ENCODE assay signal across 9 mouse cellular contexts in the genomic region with DNA sequence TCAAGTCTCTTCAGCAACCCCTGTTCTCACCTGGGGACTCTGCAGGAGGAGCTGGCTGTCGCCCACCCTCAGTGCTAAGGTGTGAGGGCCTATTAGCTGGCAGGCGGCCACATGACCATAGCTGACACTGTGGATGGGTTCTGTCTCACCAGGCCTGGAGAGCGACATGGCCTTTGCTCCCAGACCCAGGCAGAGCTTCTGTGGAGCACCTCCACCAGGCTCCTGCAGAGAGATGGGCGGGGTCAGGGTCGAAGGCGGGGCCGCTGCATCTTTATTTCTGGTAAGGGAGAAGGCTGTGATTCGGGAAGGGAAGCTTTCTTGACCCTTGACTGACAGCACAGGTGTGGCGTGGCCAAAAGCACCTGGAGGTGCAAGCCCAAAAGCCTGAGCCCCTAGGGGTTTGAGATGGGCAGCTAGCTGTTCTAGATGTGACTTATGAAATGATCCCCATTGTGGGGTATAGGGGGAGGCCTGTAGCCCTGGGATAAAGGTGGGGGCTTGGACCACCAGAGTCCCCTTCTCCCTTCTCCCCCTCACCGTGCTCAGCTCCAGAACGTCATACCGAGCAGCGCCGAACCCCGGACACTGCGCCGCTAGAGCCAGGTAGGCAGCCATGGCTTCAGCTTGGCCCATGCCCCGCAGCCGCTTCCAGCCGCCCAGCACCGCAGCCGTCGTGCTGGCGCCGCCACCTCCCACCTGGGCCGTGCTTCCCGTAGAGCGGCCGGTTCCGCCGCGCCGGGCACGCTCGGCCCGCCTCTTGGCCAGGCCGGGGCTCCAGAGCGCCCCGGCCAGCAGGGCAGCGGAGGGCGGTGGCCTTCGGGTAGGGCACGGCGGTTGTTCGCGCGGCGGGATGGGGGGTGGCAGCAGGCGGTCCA. TPM values are rescaled to one million over a fixed set of nuclear protein-coding genes. Genes with fewer than 3 reads are reported as not detected.
DNase-seq lines count a peak whose midpoint lies in the region; ATAC-seq and TF ChIP-seq lines count a peak whose summit lies in the region.
"Had no signal": no experiment of that assay in that cellular context is flagged by ENCODE, and none has a peak within 500 bp of the region (broad histone marks: within the 10 kb centered on the region; RNA-seq: fewer than 3 reads in every experiment).

No protein-coding gene starts in this region.

- H3K4me3 ChIP-seq in heart, adult 2 months = no peak overlapping the region
- peak overlapping the region; percentile 31 for H3K4me3 ChIP-seq in forebrain, embryonic 12.5 days (replicated peaks)
- peak overlapping the region; percentile 35 for H3K4me3 ChIP-seq in kidney, embryonic 16.5 days (ENCODE audit: low read length)
- H3K4me3 ChIP-seq: erythroblast, embryonic 14.5 days had no signal

- H3K27me3 ChIP-seq in heart, adult 2 months (ENCODE audit: control insufficient read depth, insufficient read depth, low read length) = no peaks in the 10 kb centered on the region
- H3K27me3 ChIP-seq in forebrain, embryonic 12.5 days = peaks cover 82% of the 10 kb centered on the region
- peaks cover 17% of the 10 kb centered on the region; the same call in 1 of the 2 replicates for H3K27me3 ChIP-seq in kidney, embryonic 16.5 days (ENCODE audit: insufficient read depth, low read length)

- H3K36me3 ChIP-seq in heart, adult 2 months (ENCODE audit: control insufficient read depth, insufficient read depth, low read length) = peaks cover 10% of the 10 kb centered on the region
- H3K36me3 ChIP-seq in forebrain, embryonic 12.5 days (replicated peaks) = peaks cover 24% of the 10 kb centered on the region
- peaks cover 44% of the 10 kb centered on the region for H3K36me3 ChIP-seq in kidney, embryonic 16.5 days (ENCODE audit: insufficient read depth, low read length)

- no peaks in the 10 kb centered on the region for H3K9me3 ChIP-seq in forebrain, embryonic 12.5 days
- no peaks in the 10 kb centered on the region for H3K9me3 ChIP-seq in kidney, embryonic 16.5 days (ENCODE audit: low read length)

- TF ChIP-seq POLR2A in heart, adult 2 months (IDR thresholded peaks at IDR 0.05; ENCODE audit: insufficient read depth, low read depth, low read length) = no peak

- H3K79me2 ChIP-seq in heart, adult 2 months (replicated peaks; ENCODE audit: control insufficient read depth, insufficient read depth, low read length) = no peaks in the 10 kb centered on the region

- H3K4me1 ChIP-seq in heart, adult 2 months (ENCODE audit: control insufficient read depth, insufficient read depth, low read length) = peaks cover 11% of the 10 kb centered on the region
- peaks cover 17% of the 10 kb centered on the region for H3K4me1 ChIP-seq in forebrain, embryonic 12.5 days
- H3K4me1 ChIP-seq in kidney, embryonic 16.5 days (ENCODE audit: insufficient read depth, low read length) = peaks cover 51% of the 10 kb centered on the region

- intact Hi-C loops in heart, adult 2 months (cut with DNase I) = no loop called here
- intact Hi-C loops in heart, postnatal 10 days (cut with DNase I) = no loop called here

- H3K4me2 ChIP-seq in forebrain, embryonic 12.5 days = peak overlapping the region; percentile 50
- peak overlapping the region; percentile 59 for H3K4me2 ChIP-seq in kidney, embryonic 16.5 days (replicated peaks; ENCODE audit: low read depth, low read length)

- TF ChIP-seq EP300 in heart, adult 2 months (IDR thresholded peaks at IDR 0.05; ENCODE audit: insufficient read depth, low read depth, low read length) = no peak

- TF ChIP-seq CTCF in heart, adult 2 months (IDR thresholded peaks at IDR 0.05) = no peak

- DNase-seq in heart, adult 2 months = peak in 1 of 2 experiments; percentile 18
- no peak for DNase-seq in heart, postnatal 10 days
- peak; percentile 18 for DNase-seq in naive thymus-derived CD4-positive, alpha-beta T cell, adult 2 months (ENCODE audit: low read depth)
- DNase-seq in spleen, postnatal 4 days (ENCODE audit: low spot score in 2 of 2) = no peak
- no peak for DNase-seq in layer of hippocampus, adult 9-10 months (ENCODE audit: low spot score)
- DNase-seq in thymus, adult 18-20 months = no peak

- ATAC-seq in forebrain, embryonic 12.5 days (ENCODE audit: low FRiP score) = no peak
- 0 out of 2 replicates have a peak, but pooled peaks have one; percentile 3 for ATAC-seq in kidney, embryonic 16.5 days (ENCODE audit: low FRiP score, low TSS enrichment)

- WGBS in heart, adult 2 months = 78% methylated on average over 49 of the region's 49 CpGs
- WGBS in forebrain, embryonic 12.5 days = 9% methylated on average over 49 of the region's 49 CpGs
- 31% methylated on average over 48 of the region's 49 CpGs for WGBS in kidney, embryonic 16.5 days

- peak overlapping the region; percentile 79 for H3K27ac ChIP-seq in heart, adult 2 months
- no peak overlapping the region for H3K27ac ChIP-seq in forebrain, embryonic 12.5 days
- no peak overlapping the region for H3K27ac ChIP-seq in kidney, embryonic 16.5 days (ENCODE audit: low read length)

- no peak overlapping the region for H3K9ac ChIP-seq in heart, adult 2 months (ENCODE audit: low read depth, low read length)
- H3K9ac ChIP-seq in forebrain, embryonic 12.5 days = 0 out of 2 replicates have a peak overlapping the region, but pooled peaks have one; percentile 36
- H3K9ac ChIP-seq in kidney, embryonic 16.5 days (replicated peaks; ENCODE audit: low read length) = peak overlapping the region; percentile 48; the same call in 1 of the 2 replicates

RNA-seq across cellular contexts. Expression of gene Cntnap1, which starts 6.6 kb away (rescaled TPM):
- 1 to 10 TPM; 1.3 to 1.5 TPM for total RNA-seq in heart, adult 2 months (2021)
- polyA plus RNA-seq in heart, adult 2 months (2012; rRNA removed) = 3.1 and 4.0 TPM in 2 replicates
- total RNA-seq in heart, postnatal 10 days (2021) = 1 to 10 TPM; 1.8 to 2.1 TPM
- 0.46 and 0.57 TPM in 2 replicates for polyA plus RNA-seq in forebrain, embryonic 12.5 days (2016; fragmentation: Nextera tagmentation; extraction: Ambion mirVana)
- polyA plus RNA-seq in kidney, embryonic 16.5 days (2015; fragmentation: Nextera tagmentation; extraction: Ambion mirVana) = 2.2 TPM in 2 replicates

RNA-seq across cellular contexts. Expression of gene Plekhh3, which starts 7.4 kb away (rescaled TPM):
- 10 to 100 TPM; 14.3 to 28.1 TPM for total RNA-seq in heart, adult 2 months (2021)
- polyA plus RNA-seq in heart, adult 2 months (2012; rRNA removed) = 24.4 and 26.7 TPM in 2 replicates
- 10 to 100 TPM; 23.6 to 28.3 TPM for total RNA-seq in heart, postnatal 10 days (2021)
- 9.2 and 9.6 TPM in 2 replicates for polyA plus RNA-seq in forebrain, embryonic 12.5 days (2016; fragmentation: Nextera tagmentation; extraction: Ambion mirVana)
- 18.7 and 19.2 TPM in 2 replicates for polyA plus RNA-seq in kidney, embryonic 16.5 days (2015; fragmentation: Nextera tagmentation; extraction: Ambion mirVana)

RNA-seq across cellular contexts. Expression of gene Tubg2, which starts 8.0 kb away (rescaled TPM):
- 1 to 10 TPM; 3.5 TPM for total RNA-seq in heart, adult 2 months (2021)
- 2.1 and 2.9 TPM in 2 replicates for polyA plus RNA-seq in heart, adult 2 months (2012; rRNA removed)
- total RNA-seq in heart, postnatal 10 days (2021) = 1 to 10 TPM; 3.4 to 3.5 TPM
- polyA plus RNA-seq in forebrain, embryonic 12.5 days (2016; fragmentation: Nextera tagmentation; extraction: Ambion mirVana) = 7.6 and 8.3 TPM in 2 replicates
- polyA plus RNA-seq in kidney, embryonic 16.5 days (2015; fragmentation: Nextera tagmentation; extraction: Ambion mirVana) = 4.2 and 4.5 TPM in 2 replicates
- polyA plus RNA-seq: erythroblast, embryonic 14.5 days had no signal

RNA-seq across cellular contexts. Expression of gene Ccr10, which starts 11.5 kb away (rescaled TPM):
- not detected for total RNA-seq in heart, adult 2 months (2021)
- polyA plus RNA-seq in heart, adult 2 months (2012; rRNA removed) = 0.14 TPM in 1 of 2 replicates, not detected in the other
- total RNA-seq in heart, postnatal 10 days (2021) = under 1 TPM; 0.14 to 0.20 TPM
- 0.10 TPM in 1 of 2 replicates, not detected in the other for polyA plus RNA-seq in forebrain, embryonic 12.5 days (2016; fragmentation: Nextera tagmentation; extraction: Ambion mirVana)
- 0.50 and 0.76 TPM in 2 replicates for polyA plus RNA-seq in kidney, embryonic 16.5 days (2015; fragmentation: Nextera tagmentation; extraction: Ambion mirVana)

RNA-seq across cellular contexts. Expression of gene Tubg1, which starts 44.0 kb away (rescaled TPM):
- 10 to 100 TPM; 22.7 to 23.6 TPM for total RNA-seq in heart, adult 2 months (2021)
- polyA plus RNA-seq in heart, adult 2 months (2012; rRNA removed) = 14.2 and 17.2 TPM in 2 replicates
- total RNA-seq in heart, postnatal 10 days (2021) = 10 to 100 TPM; 27.0 to 31.1 TPM
- polyA plus RNA-seq in forebrain, embryonic 12.5 days (2016; fragmentation: Nextera tagmentation; extraction: Ambion mirVana) = 103 and 108 TPM in 2 replicates
- polyA plus RNA-seq in kidney, embryonic 16.5 days (2015; fragmentation: Nextera tagmentation; extraction: Ambion mirVana) = 98.1 and 98.2 TPM in 2 replicates
